Mouse (Mus musculus) G1E (cell line): ENCODE results near the gene Dchs1. TPM values are rescaled to one million over a fixed set of nuclear protein-coding genes. Genes with fewer than 3 reads are reported as not detected.

Experiments
- ATAC-seq: 2 replicates; pipeline ENCODE4 v1.8.0; 2016; ENCODE audit warnings: mild to moderate bottlenecking; ENCODE audit not compliant: insufficient number of reproducible peaks, poor library complexity, low FRiP score, severe bottlenecking; ENCODE audit errors: extremely low read depth
- DNase-seq: peaks from one replicate; pipeline ENCODE4 v3.0.0; 2012; ENCODE audit warnings: low spot score
- H3K27me3 ChIP-seq: 2 replicates; pipeline ENCODE4 v1.6.1; 2012; ENCODE audit warnings: mild to moderate bottlenecking, low read length, inconsistent platforms; ENCODE audit not compliant: insufficient read depth
- H3K36me3 ChIP-seq: replicated peaks from 2 replicates; pipeline ENCODE3; 2012; ENCODE audit warnings: mild to moderate bottlenecking, inconsistent platforms
- H3K4me1 ChIP-seq: 2 replicates; pipeline ENCODE4 v1.6.1; 2012; ENCODE audit warnings: low read depth, low read length, inconsistent platforms, mixed read lengths; ENCODE audit not compliant: insufficient read depth
- H3K4me3 ChIP-seq: 2 replicates; pipeline ENCODE4 v1.5.1; 2012; ENCODE audit warnings: low read depth, mild to moderate bottlenecking, inconsistent platforms, low read length, moderate library complexity, mixed read lengths
- H3K9me3 ChIP-seq: replicated peaks from 2 replicates; pipeline ENCODE4 v1.6.1; 2012; ENCODE audit warnings: inconsistent platforms
- CTCF ChIP-seq: IDR thresholded peaks from 2 replicates; pipeline ENCODE4 v1.5.1; 2012; ENCODE audit warnings: low read depth, low read length, inconsistent platforms, mixed read lengths
- GATA1 ChIP-seq: IDR thresholded peaks from 2 replicates; pipeline ENCODE4 v1.6.1; 2012; ENCODE audit warnings: borderline replicate concordance, low read length, inconsistent platforms, mixed read lengths
- GATA2 ChIP-seq: IDR thresholded peaks from 2 replicates; pipeline ENCODE4 v1.6.1; 2012; ENCODE audit warnings: low read depth, low read length, inconsistent platforms, borderline replicate concordance
- POLR2AphosphoS5 ChIP-seq: IDR thresholded peaks from 2 replicates; pipeline ENCODE4 v1.6.1; 2012; ENCODE audit warnings: low read depth, low read length, inconsistent platforms; ENCODE audit not compliant: insufficient replicate concordance
- TAL1 ChIP-seq: conservative IDR thresholded peaks from 2 replicates; pipeline ENCODE4 v1.6.1; 2012; ENCODE audit warnings: low read depth, low read length, inconsistent platforms, mixed read lengths
- polyA plus RNA-seq: library from polyadenylated mRNA; stranded (reverse); fragments of >175 nt; gene quantifications from 2 replicates; pipeline ENCODE4 v1.2.3, GENCODE M21; 2012
- total RNA-seq, 2 experiments: library from RNA; stranded (forward) in 1 of 2; stranded (reverse) in 1 of 2; fragments of 200-1000 nt in 1 of 2; fragments of >200 nt in 1 of 2; fragmentation: Nextera tagmentation in 1 of 2; gene quantifications; 2 replicates each; pipeline ENCODE4 v1.2.3; 2014 to 2017

Dchs1 gene
- total and polyA plus RNA-seq, 3 experiments = 0.05 TPM; not detected in 2

DNA sequence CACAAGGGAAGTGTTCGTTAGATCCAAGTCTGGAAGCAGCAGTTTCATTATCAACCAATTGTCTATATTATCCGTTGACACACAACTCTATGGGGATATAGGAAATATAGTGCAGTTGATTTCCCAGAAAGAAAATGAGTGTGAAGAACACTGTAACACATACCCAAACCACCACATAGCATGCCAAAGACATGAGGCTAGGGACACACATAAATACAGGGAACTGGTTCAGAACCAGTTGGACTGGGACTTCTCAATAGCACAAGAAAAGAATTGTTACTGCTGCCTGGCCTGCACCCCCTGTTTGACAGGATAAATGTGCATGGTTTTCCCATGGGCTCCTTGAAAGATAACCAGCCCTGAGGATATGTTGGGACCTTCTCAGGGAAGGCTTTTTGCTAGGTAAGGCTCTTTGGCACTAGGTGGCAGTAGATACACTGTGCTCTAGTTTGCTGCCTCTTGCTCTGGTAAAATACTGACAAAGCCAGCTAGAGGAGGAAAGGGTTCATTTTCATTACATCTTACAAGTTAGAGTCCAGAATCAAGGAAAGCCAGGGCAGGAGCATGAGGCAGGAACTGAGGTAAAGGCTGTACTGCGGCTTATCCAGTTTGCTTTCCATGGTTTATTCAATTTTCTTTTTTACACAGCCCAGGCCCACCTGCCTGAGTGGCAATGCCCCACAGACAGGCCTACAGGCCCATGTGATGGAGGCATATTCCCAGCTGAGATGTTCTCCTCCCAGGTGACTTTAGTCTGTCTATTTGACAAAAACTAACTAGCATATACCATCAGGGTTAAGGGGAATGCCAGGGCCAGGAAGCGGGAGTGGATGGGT lies 61.1 kb downstream of the Dchs1 start:
- TF ChIP-seq CTCF = peak; percentile 38; the same call in 1 of the 2 replicates
- no peak for TF ChIP-seq GATA1
- ATAC-seq = peak; percentile 81
- Histone ChIP-seq H3K27me3 (no peaks in the 10 kb centered on the region), H3K4me1 (peaks cover 3% of the 10 kb centered on the region; the same call in 1 of the 2 replicates), H3K36me3 (peaks cover 50% of the 10 kb centered on the region), H3K4me3 (no peak overlapping the region), H3K9me3 (no peaks in the 10 kb centered on the region)
- peak; percentile 45 for DNase-seq

DNA sequence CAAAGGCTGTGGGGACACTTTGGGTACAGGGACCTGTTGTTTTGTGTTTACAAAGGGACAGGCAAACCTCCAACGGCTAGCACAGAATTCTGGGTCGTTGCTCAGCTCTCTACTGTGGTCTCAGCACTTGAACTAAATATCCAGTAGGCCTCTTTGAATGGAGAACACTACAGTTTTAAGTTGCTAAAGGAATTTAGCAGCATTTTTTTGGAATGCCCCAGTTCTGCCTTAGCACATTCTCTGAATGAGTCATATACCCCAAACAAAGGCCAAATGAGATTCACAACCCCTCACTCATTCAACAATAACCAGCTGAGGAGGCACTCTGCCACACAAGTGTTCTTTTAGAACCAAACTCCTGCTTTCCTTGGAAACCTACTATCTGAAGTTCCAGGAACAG lies 65.5 kb downstream of the Dchs1 start:
- no peak overlapping the region for H3K4me3 ChIP-seq
- H3K36me3 ChIP-seq = peaks cover 22% of the 10 kb centered on the region
- H3K27me3 ChIP-seq = no peaks in the 10 kb centered on the region
- ATAC-seq (no peak), DNase-seq (no peak)
- H3K4me1 ChIP-seq = peaks cover 3% of the 10 kb centered on the region; the same call in 1 of the 2 replicates
- TF ChIP-seq CTCF (no peak), GATA1 (no peak), POLR2AphosphoS5 (no peak), GATA2 (no peak), TAL1 (no peak)
- no peaks in the 10 kb centered on the region for H3K9me3 ChIP-seq

DNA sequence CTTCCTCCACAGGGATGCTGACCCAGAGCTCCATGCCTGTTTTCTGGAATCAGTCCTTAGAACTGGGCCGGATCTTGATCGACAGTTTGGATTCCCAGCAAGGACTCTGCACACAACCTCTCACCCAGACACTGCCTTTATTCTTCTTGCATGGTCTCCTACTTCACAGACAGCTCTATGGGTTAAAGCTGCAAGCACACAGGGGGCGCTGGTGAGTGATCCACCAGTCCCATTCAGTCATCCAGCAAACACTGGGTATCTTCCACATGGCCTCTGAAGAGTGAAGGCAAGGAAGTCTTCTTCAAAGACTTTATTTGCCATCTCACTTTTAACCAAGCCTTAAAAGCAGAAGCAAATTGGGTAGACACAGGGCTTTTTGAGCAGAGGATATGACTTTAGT lies 72.1 kb downstream of the Dchs1 start:
- H3K4me1 ChIP-seq = no peaks in the 10 kb centered on the region
- no peak for TF ChIP-seq GATA2
- TF ChIP-seq POLR2AphosphoS5 = no peak
- no peak for TF ChIP-seq GATA1
- no peak for TF ChIP-seq TAL1
- no peak for TF ChIP-seq CTCF
- H3K36me3 ChIP-seq = peaks cover 4% of the 10 kb centered on the region
- peaks cover 4% of the 10 kb centered on the region; the same call in 1 of the 2 replicates for H3K27me3 ChIP-seq
- ATAC-seq = no peak
- DNase-seq = no peak
- no peaks in the 10 kb centered on the region for H3K9me3 ChIP-seq
- H3K4me3 ChIP-seq = no peak overlapping the region

DNA sequence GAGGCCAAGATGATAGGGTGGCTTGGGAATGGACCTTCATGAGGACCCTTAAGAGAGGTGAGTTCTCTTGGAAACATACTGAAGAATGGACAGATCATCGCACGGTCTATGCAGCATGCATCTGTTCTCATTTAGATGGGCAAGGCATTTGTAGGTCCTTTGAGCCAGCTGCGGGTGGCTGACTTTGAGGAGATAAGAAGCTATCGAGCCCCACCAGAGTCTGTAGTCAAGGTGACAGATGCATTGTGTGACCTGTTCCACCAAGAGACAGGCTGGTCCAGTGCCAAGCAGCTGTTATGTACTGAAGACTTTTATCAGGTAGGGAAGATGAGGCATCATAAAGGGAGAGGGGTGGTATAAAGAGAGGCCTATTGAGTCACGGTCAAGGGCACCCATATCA lies 78.7 kb downstream of the Dchs1 start:
- no peaks in the 10 kb centered on the region for H3K4me1 ChIP-seq
- ATAC-seq = no peak
- TF ChIP-seq TAL1 (no peak), CTCF (no peak), GATA1 (no peak), GATA2 (no peak), POLR2AphosphoS5 (no peak)
- no peak for DNase-seq
- no peaks in the 10 kb centered on the region for H3K9me3 ChIP-seq
- peaks cover 6% of the 10 kb centered on the region; the same call in 1 of the 2 replicates for H3K27me3 ChIP-seq
- no peak overlapping the region for H3K4me3 ChIP-seq
- no peaks in the 10 kb centered on the region for H3K36me3 ChIP-seq

DNA sequence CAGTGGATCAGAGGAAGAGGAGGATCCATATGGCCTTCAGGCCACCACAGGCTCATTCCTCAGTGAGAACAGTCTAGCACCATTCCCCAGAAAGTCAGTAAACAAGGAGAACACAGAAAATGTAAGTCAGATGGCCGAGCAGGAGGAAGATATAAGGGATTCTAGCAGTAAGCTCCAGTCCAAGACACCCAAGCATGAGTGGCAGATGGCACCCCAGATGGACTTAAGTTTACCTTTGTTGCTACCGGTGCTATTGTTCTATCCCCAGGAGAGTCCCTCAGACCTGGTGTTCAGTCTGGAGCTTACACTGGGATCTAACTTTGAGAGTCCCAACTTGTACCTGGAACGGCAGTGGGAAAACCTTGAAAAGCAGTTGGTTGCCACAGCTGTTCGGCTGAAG lies 83.6 kb downstream of the Dchs1 start:
- TF ChIP-seq GATA1 = no peak
- TF ChIP-seq TAL1 = no peak
- no peak for TF ChIP-seq POLR2AphosphoS5
- TF ChIP-seq GATA2 = no peak
- Histone ChIP-seq H3K4me3 (no peak overlapping the region), H3K27me3 (peaks cover 11% of the 10 kb centered on the region), H3K36me3 (no peaks in the 10 kb centered on the region), H3K4me1 (no peaks in the 10 kb centered on the region), H3K9me3 (no peaks in the 10 kb centered on the region)
- DNase-seq = no peak
- ATAC-seq = no peak

DNA sequence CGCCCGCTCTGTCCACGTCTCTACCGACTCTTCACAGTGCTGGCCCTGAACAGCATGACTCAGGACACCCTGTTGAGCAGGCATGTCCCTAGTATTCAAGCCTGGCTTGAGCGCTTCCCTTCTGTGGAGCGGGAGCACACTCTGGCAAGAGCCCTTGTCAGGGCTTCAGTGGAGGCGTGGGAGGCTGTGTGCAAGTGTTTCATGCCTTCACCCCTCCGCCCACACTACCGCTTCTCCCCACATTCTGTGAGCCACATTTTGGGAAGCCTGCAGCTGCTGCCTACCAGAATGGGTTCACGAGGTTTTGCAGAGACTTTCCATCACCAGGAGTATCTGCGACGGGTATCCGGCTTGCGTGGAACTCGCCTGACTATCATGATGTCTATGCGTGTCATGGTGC lies 84.3 kb downstream of the Dchs1 start:
- no peaks in the 10 kb centered on the region for H3K9me3 ChIP-seq
- H3K36me3 ChIP-seq = no peaks in the 10 kb centered on the region
- peaks cover 11% of the 10 kb centered on the region for H3K27me3 ChIP-seq
- no peaks in the 10 kb centered on the region for H3K4me1 ChIP-seq
- H3K4me3 ChIP-seq = no peak overlapping the region
- ATAC-seq (no peak), DNase-seq (no peak)
- TF ChIP-seq CTCF = no peak
- TF ChIP-seq GATA1 = no peak
- no peak for TF ChIP-seq POLR2AphosphoS5
- no peak for TF ChIP-seq GATA2
- no peak for TF ChIP-seq TAL1

Other genes with a start within 250 kb of the Dchs1 start
- gene Smpd1, start 233.3 kb downstream of the Dchs1 start, total RNA-seq (2014; fragmentation: Nextera tagmentation) = 19.2 and 23.7 TPM in 2 replicates
- 14.5 and 22.4 TPM in 2 replicates for gene Smpd1, start 233.3 kb downstream of the Dchs1 start, total RNA-seq (2017)
- 12.0 and 12.8 TPM in 2 replicates for gene Smpd1, start 233.3 kb downstream of the Dchs1 start, polyA plus RNA-seq
- gene Apbb1, start 206.0 kb downstream of the Dchs1 start, total RNA-seq (2014; fragmentation: Nextera tagmentation) = not detected in 2 replicates
- gene Apbb1, start 206.0 kb downstream of the Dchs1 start, total RNA-seq (2017) = 0.27 and 0.64 TPM in 2 replicates
- 0.02 and 0.03 TPM in 2 replicates for gene Apbb1, start 206.0 kb downstream of the Dchs1 start, polyA plus RNA-seq
- not detected in 2 replicates for gene Hpx, start 187.5 kb downstream of the Dchs1 start, total RNA-seq (2014; fragmentation: Nextera tagmentation)
- not detected in 2 replicates for gene Hpx, start 187.5 kb downstream of the Dchs1 start, total RNA-seq (2017)
- not detected in 2 replicates for gene Hpx, start 187.5 kb downstream of the Dchs1 start, polyA plus RNA-seq
- gene Trim3, start 154.1 kb downstream of the Dchs1 start, total RNA-seq (2014; fragmentation: Nextera tagmentation) = 12.0 and 16.7 TPM in 2 replicates
- gene Trim3, start 154.1 kb downstream of the Dchs1 start, total RNA-seq (2017) = 9.3 and 11.5 TPM in 2 replicates
- gene Trim3, start 154.1 kb downstream of the Dchs1 start, polyA plus RNA-seq = 4.6 and 5.3 TPM in 2 replicates
- 24.0 and 53.0 TPM in 2 replicates for gene Timm10b, start 147.6 kb downstream of the Dchs1 start, total RNA-seq (2014; fragmentation: Nextera tagmentation)
- 131 and 174 TPM in 2 replicates for gene Timm10b, start 147.6 kb downstream of the Dchs1 start, total RNA-seq (2017)
- gene Timm10b, start 147.6 kb downstream of the Dchs1 start, polyA plus RNA-seq = 261 and 308 TPM in 2 replicates
- gene Arfip2, start 147.2 kb downstream of the Dchs1 start, total RNA-seq (2014; fragmentation: Nextera tagmentation) = 22.8 and 34.7 TPM in 2 replicates
- 35.3 and 35.8 TPM in 2 replicates for gene Arfip2, start 147.2 kb downstream of the Dchs1 start, total RNA-seq (2017)
- 57.5 and 64.7 TPM in 2 replicates for gene Arfip2, start 147.2 kb downstream of the Dchs1 start, polyA plus RNA-seq
- gene Gm45799, start 147.1 kb downstream of the Dchs1 start, total RNA-seq (2014; fragmentation: Nextera tagmentation) = 6.0 and 17.0 TPM in 2 replicates
- 3.2 and 5.3 TPM in 2 replicates for gene Gm45799, start 147.1 kb downstream of the Dchs1 start, total RNA-seq (2017)
- gene Gm45799, start 147.1 kb downstream of the Dchs1 start, polyA plus RNA-seq = 96.6 and 137 TPM in 2 replicates
- gene Dnhd1, start 136.8 kb downstream of the Dchs1 start, total RNA-seq (2014; fragmentation: Nextera tagmentation) = 2.2 and 2.9 TPM in 2 replicates
- gene Dnhd1, start 136.8 kb downstream of the Dchs1 start, total RNA-seq (2017) = 1.9 and 2.1 TPM in 2 replicates
- gene Dnhd1, start 136.8 kb downstream of the Dchs1 start, polyA plus RNA-seq = 0.02 TPM in 1 of 2 replicates, not detected in the other
- gene Ilk, start 51.1 kb downstream of the Dchs1 start, total RNA-seq (2014; fragmentation: Nextera tagmentation) = 200 and 228 TPM in 2 replicates
- gene Ilk, start 51.1 kb downstream of the Dchs1 start, total RNA-seq (2017) = 89.3 and 99.4 TPM in 2 replicates
- gene Ilk, start 51.1 kb downstream of the Dchs1 start, polyA plus RNA-seq = 19.8 and 21.1 TPM in 2 replicates
- 51.5 and 69.0 TPM in 2 replicates for gene Rrp8, start 50.3 kb downstream of the Dchs1 start, total RNA-seq (2014; fragmentation: Nextera tagmentation)
- gene Rrp8, start 50.3 kb downstream of the Dchs1 start, total RNA-seq (2017) = 27.4 and 29.4 TPM in 2 replicates
- 30.4 and 35.1 TPM in 2 replicates for gene Rrp8, start 50.3 kb downstream of the Dchs1 start, polyA plus RNA-seq
- 353 and 389 TPM in 2 replicates for gene Taf10, start 43.3 kb downstream of the Dchs1 start, total RNA-seq (2014; fragmentation: Nextera tagmentation)
- 202 and 540 TPM in 2 replicates for gene Taf10, start 43.3 kb downstream of the Dchs1 start, total RNA-seq (2017)
- 263 and 330 TPM in 2 replicates for gene Taf10, start 43.3 kb downstream of the Dchs1 start, polyA plus RNA-seq
- gene Tpp1, start 35.4 kb downstream of the Dchs1 start, total RNA-seq (2014; fragmentation: Nextera tagmentation) = 157 and 173 TPM in 2 replicates
- gene Tpp1, start 35.4 kb downstream of the Dchs1 start, total RNA-seq (2017) = 67.3 and 72.9 TPM in 2 replicates
- 48.8 and 49.0 TPM in 2 replicates for gene Tpp1, start 35.4 kb downstream of the Dchs1 start, polyA plus RNA-seq
- 159 and 162 TPM in 2 replicates for gene Mrpl17, start 23.4 kb upstream of the Dchs1 start, total RNA-seq (2014; fragmentation: Nextera tagmentation)
- 50.3 and 58.4 TPM in 2 replicates for gene Mrpl17, start 23.4 kb upstream of the Dchs1 start, total RNA-seq (2017)
- 111 and 125 TPM in 2 replicates for gene Mrpl17, start 23.4 kb upstream of the Dchs1 start, polyA plus RNA-seq
- gene Gm4070, start 166.3 kb upstream of the Dchs1 start, total RNA-seq (2014; fragmentation: Nextera tagmentation) = 0.23 and 3.7 TPM in 2 replicates
- gene Gm4070, start 166.3 kb upstream of the Dchs1 start, total RNA-seq (2017) = 1.6 and 2.7 TPM in 2 replicates
- not detected in 2 replicates for gene Gm4070, start 166.3 kb upstream of the Dchs1 start, polyA plus RNA-seq